Mouse (Mus musculus) splenic B cell, adult 2 months (primary cell): ENCODE measurements around the gene Ppp1r18.

Experiments
- DNase-seq: peaks from one replicate; pipeline ENCODE4 v3.0.0-alpha.2; 2011; ENCODE audit warnings: low read depth, low spot score
- H3K27me3 ChIP-seq: 2 replicates; pipeline ENCODE4 v1.6.1; 2012; ENCODE audit warnings: mild to moderate bottlenecking, low read length, moderate library complexity, mixed read lengths; ENCODE audit not compliant: control insufficient read depth, poor library complexity, insufficient read depth, severe bottlenecking
- H3K36me3 ChIP-seq: 2 replicates; pipeline ENCODE4 v1.6.1; 2012; ENCODE audit warnings: mild to moderate bottlenecking, low read length, moderate library complexity, mixed read lengths; ENCODE audit not compliant: control insufficient read depth, poor library complexity, insufficient read depth, severe bottlenecking

Gene Ppp1r18

GRCm38 (mm10) chr17:35870884-35871696 lies 5.7 kb downstream of the Ppp1r18 start:
- Histone ChIP-seq H3K27me3 (no peaks in the 10 kb centered on the region), H3K36me3 (peaks cover 17% of the 10 kb centered on the region)
- peak; percentile 76 for DNase-seq

GRCm38 (mm10) chr17:35873774-35874519 lies 8.6 kb downstream of the Ppp1r18 start:
- Histone ChIP-seq H3K36me3 (peaks cover 19% of the 10 kb centered on the region), H3K27me3 (no peaks in the 10 kb centered on the region)
- peak; percentile 87 for DNase-seq

GRCm38 (mm10) chr17:35874721-35875120 lies 9.3 kb downstream of the Ppp1r18 start:
- Histone ChIP-seq H3K36me3 (peaks cover 19% of the 10 kb centered on the region), H3K27me3 (no peaks in the 10 kb centered on the region)
- DNase-seq, result no peak

GRCm38 (mm10) chr17:35879245-35880057 lies 14.1 kb downstream of the Ppp1r18 start, which contains the start of gene Dhx16:
TSS of gene Dhx16 (plus strand) at chr17:35879819.
- no peaks in the 10 kb centered on the region for H3K27me3 ChIP-seq
- peaks cover 9% of the 10 kb centered on the region for H3K36me3 ChIP-seq
- DNase-seq, result peak; percentile 96

- peaks cover 7% of the 10 kb centered on the region for H3K36me3 ChIP-seq
- H3K27me3 ChIP-seq, result no peaks in the 10 kb centered on the region
- DNase-seq, result no peak
Observed at GRCm38 (mm10) chr17:35882924-35883323, 17.5 kb downstream of the Ppp1r18 start.

GRCm38 (mm10) chr17:35883777-35884176 lies 18.4 kb downstream of the Ppp1r18 start:
- no peak for DNase-seq
- Histone ChIP-seq H3K36me3 (peaks cover 10% of the 10 kb centered on the region), H3K27me3 (no peaks in the 10 kb centered on the region)

GRCm38 (mm10) chr17:35887725-35888124 lies 22.3 kb downstream of the Ppp1r18 start:
- H3K27me3 ChIP-seq, result no peaks in the 10 kb centered on the region

GRCm38 (mm10) chr17:35896781-35897643 lies 31.6 kb downstream of the Ppp1r18 start, which contains the start of gene 2310061I04Rik:
TSS of gene 2310061I04Rik (minus strand) at chr17:35897431.
- Histone ChIP-seq H3K36me3 (no peaks in the 10 kb centered on the region; the same call in 1 of the 2 replicates), H3K27me3 (no peaks in the 10 kb centered on the region)
- peak; percentile 96 for DNase-seq

More at GRCm38 (mm10) chr17:35887725-35888124, 22.3 kb downstream of the Ppp1r18 start:
- peaks cover 20% of the 10 kb centered on the region for H3K36me3 ChIP-seq
- DNase-seq, result no peak

GRCm38 (mm10) chr17:35897644-35898573 lies 32.5 kb downstream of the Ppp1r18 start:
- no peak for DNase-seq
- H3K36me3 ChIP-seq, result no peaks in the 10 kb centered on the region; the same call in 1 of the 2 replicates

GRCm38 (mm10) chr17:35900636-35901035 lies 35.2 kb downstream of the Ppp1r18 start:
- no peaks in the 10 kb centered on the region for H3K27me3 ChIP-seq
- no peak for DNase-seq
- no peaks in the 10 kb centered on the region for H3K36me3 ChIP-seq

More at GRCm38 (mm10) chr17:35897644-35898573, 32.5 kb downstream of the Ppp1r18 start:
- no peaks in the 10 kb centered on the region for H3K27me3 ChIP-seq

- DNase-seq, result no peak
- H3K36me3 ChIP-seq, result no peaks in the 10 kb centered on the region
Observed at GRCm38 (mm10) chr17:35903343-35903991, 38.1 kb downstream of the Ppp1r18 start.

GRCm38 (mm10) chr17:35903992-35904355 lies 38.6 kb downstream of the Ppp1r18 start:
- no peaks in the 10 kb centered on the region for H3K27me3 ChIP-seq
- no peak for DNase-seq
- no peaks in the 10 kb centered on the region for H3K36me3 ChIP-seq

More at GRCm38 (mm10) chr17:35903343-35903991, 38.1 kb downstream of the Ppp1r18 start:
- no peaks in the 10 kb centered on the region for H3K27me3 ChIP-seq
